In the genomic region with DNA sequence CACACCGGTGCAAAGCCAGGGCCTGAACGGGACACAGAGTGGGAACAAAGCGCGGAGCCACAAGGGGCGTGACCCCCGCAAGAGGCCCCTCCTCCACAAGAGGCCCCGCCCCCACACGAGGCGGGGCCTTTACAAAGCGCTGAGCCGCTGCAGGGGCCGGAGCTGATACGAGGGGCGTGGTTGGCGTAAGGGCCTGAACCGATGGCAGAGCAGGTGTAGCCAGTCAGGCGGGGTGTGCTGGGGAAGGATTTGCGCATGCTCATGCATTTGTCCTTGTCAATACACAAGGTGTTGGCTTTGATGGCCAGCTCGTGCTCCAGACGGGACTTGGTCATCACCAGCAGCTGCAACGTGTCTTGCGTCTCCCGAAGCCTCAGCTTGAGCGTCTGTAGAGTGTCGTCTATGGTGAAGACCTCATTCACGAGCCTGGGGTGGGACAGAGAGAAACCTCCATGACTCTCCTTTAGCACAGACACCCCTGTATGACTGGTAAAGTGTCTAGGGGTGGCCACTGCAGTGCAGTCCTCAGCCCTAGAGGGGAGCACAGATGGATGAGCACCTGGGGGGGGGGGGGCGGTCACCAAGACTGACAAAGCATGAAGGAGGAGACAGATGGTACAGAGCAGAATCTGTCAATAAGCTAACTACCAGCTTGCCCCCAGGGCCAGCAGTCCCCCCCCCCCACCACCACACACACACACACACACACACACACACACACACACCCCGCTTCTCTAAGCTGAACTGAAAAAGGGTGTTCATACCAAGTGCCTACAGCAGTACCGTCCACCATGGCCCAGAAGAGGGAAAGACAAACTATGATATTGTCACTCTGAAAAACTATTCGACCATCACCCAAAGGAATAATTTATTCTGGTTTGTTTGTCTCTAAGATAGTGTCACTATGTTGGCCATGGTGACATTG, we compare ENCODE assay signal across 8 mouse cellular contexts. TPM values are rescaled to one million over a fixed set of nuclear protein-coding genes. Genes with fewer than 3 reads are reported as not detected.
DNase-seq lines count a peak whose midpoint lies in the region; ATAC-seq and TF ChIP-seq lines count a peak whose summit lies in the region.

No protein-coding gene starts in this region.

- H3K36me3 ChIP-seq in E14TG2a.4 (ENCODE audit: insufficient read depth, low read length): no peaks in the 10 kb centered on the region
- H3K36me3 ChIP-seq in limb, embryonic 11.5 days (ENCODE audit: control insufficient read depth, insufficient read depth, low read length): no peaks in the 10 kb centered on the region
- no peaks in the 10 kb centered on the region for H3K36me3 ChIP-seq in midbrain, embryonic 10.5 days
- H3K36me3 ChIP-seq in stomach, embryonic 15.5 days: no peaks in the 10 kb centered on the region

- ATAC-seq in limb, embryonic 11.5 days (ENCODE audit: insufficient number of reproducible peaks, low FRiP score, low TSS enrichment, low read depth): peak; percentile 86; the same call in 1 of the 2 replicates
- ATAC-seq in stomach, embryonic 15.5 days (ENCODE audit: insufficient read depth, low FRiP score, low read depth): peak; percentile 93

- H3K4me1 ChIP-seq in E14TG2a.4 (replicated peaks; ENCODE audit: low read depth, low read length): peaks cover 20% of the 10 kb centered on the region
- H3K4me1 ChIP-seq in limb, embryonic 11.5 days (ENCODE audit: control insufficient read depth, insufficient read depth, low read length): no peaks in the 10 kb centered on the region
- peaks cover 10% of the 10 kb centered on the region for H3K4me1 ChIP-seq in midbrain, embryonic 10.5 days
- peaks cover 13% of the 10 kb centered on the region for H3K4me1 ChIP-seq in stomach, embryonic 15.5 days

- peak overlapping the region; percentile 32 for H3K4me2 ChIP-seq in limb, embryonic 11.5 days (ENCODE audit: low read depth, severe bottlenecking)
- peak overlapping the region; percentile 54 for H3K4me2 ChIP-seq in stomach, embryonic 15.5 days

- H3K9ac ChIP-seq in limb, embryonic 11.5 days (ENCODE audit: low read length): no peak overlapping the region
- H3K9ac ChIP-seq in stomach, embryonic 15.5 days: no peak overlapping the region

- peak; percentile 88 for DNase-seq in brain, embryonic 14.5 days (ENCODE audit: low read depth)
- DNase-seq in heart, postnatal 4 days: peak; percentile 43
- DNase-seq in limb, embryonic 11.5 days (ENCODE audit: low spot score): peak; percentile 80
- DNase-seq in midbrain, embryonic 10.5 days (ENCODE audit: low spot score): peak; percentile 82
- no peak for DNase-seq in frontal cortex, postnatal 10 days (ENCODE audit: low spot score in 2 of 2)
- DNase-seq in right cerebral cortex, postnatal 4 days: no peak

- no peaks in the 10 kb centered on the region for H3K9me3 ChIP-seq in E14TG2a.4 (ENCODE audit: low read length)
- H3K9me3 ChIP-seq in limb, embryonic 11.5 days (ENCODE audit: control insufficient read depth, low read length): no peaks in the 10 kb centered on the region
- no peaks in the 10 kb centered on the region for H3K9me3 ChIP-seq in midbrain, embryonic 10.5 days (replicated peaks)
- H3K9me3 ChIP-seq in stomach, embryonic 15.5 days: no peaks in the 10 kb centered on the region

- H3K4me3 ChIP-seq in E14TG2a.4 (replicated peaks; ENCODE audit: low read length): peak overlapping the region; percentile 23; the same call in 1 of the 2 replicates
- H3K4me3 ChIP-seq in limb, embryonic 11.5 days (ENCODE audit: low read depth, low read length): no peak overlapping the region
- peak overlapping the region; percentile 47 for H3K4me3 ChIP-seq in midbrain, embryonic 10.5 days
- H3K4me3 ChIP-seq in stomach, embryonic 15.5 days (replicated peaks): peak overlapping the region; percentile 23

- WGBS in limb, embryonic 11.5 days: 16% methylated on average over 30 of the region's 30 CpGs
- WGBS in midbrain, embryonic 10.5 days: 18% methylated on average over 30 of the region's 30 CpGs
- WGBS in stomach, embryonic 15.5 days: 16% methylated on average over 29 of the region's 30 CpGs

- H3K27ac ChIP-seq in limb, embryonic 11.5 days (replicated peaks; ENCODE audit: low read depth, low read length): no peak overlapping the region
- peak overlapping the region; percentile 60 for H3K27ac ChIP-seq in midbrain, embryonic 10.5 days (replicated peaks)
- peak overlapping the region; percentile 44; the same call in 1 of the 2 replicates for H3K27ac ChIP-seq in stomach, embryonic 15.5 days

- TF ChIP-seq CTCF in E14TG2a.4 (conservative IDR thresholded peaks at IDR 0.05; ENCODE audit: low read length): no peak
- TF ChIP-seq CTCF in brain, embryonic 14.5 days (IDR thresholded peaks at IDR 0.05; ENCODE audit: borderline replicate concordance, extremely low read depth, insufficient read depth, insufficient read length): no peak

- H3K27me3 ChIP-seq in E14TG2a.4 (ENCODE audit: insufficient read depth, low read length): peaks cover 42% of the 10 kb centered on the region
- no peaks in the 10 kb centered on the region for H3K27me3 ChIP-seq in limb, embryonic 11.5 days (ENCODE audit: control insufficient read depth, insufficient read depth, low read length)
- no peaks in the 10 kb centered on the region for H3K27me3 ChIP-seq in midbrain, embryonic 10.5 days (ENCODE audit: low read depth, poor library complexity, severe bottlenecking)
- no peaks in the 10 kb centered on the region for H3K27me3 ChIP-seq in stomach, embryonic 15.5 days (replicated peaks)

- TF ChIP-seq POLR2A in brain, embryonic 14.5 days (IDR thresholded peaks at IDR 0.05; ENCODE audit: borderline replicate concordance, extremely low read depth, insufficient read depth, insufficient read length, poor library complexity, severe bottlenecking): peak; percentile 19; the same call in 1 of the 2 replicates

RNA-seq across cellular contexts. Expression of gene Tekt5, which starts 37.0 kb away (rescaled TPM):
- polyA plus RNA-seq in brain, embryonic 14.5 days (2012; rRNA removed): 3.8 and 6.5 TPM in 2 replicates
- total RNA-seq in heart, postnatal 4 days (2021): under 1 TPM; 0.33 to 0.34 TPM
- 0.10 TPM in 1 of 2 replicates, not detected in the other for polyA plus RNA-seq in limb, embryonic 11.5 days (2014; fragmentation: Nextera tagmentation; extraction: Ambion mirVana)
- not detected in 2 replicates for polyA plus RNA-seq in midbrain, embryonic 10.5 days (2016; fragmentation: Nextera tagmentation; extraction: Ambion mirVana)
- 0.98 TPM in 2 replicates for polyA plus RNA-seq in stomach, embryonic 15.5 days (2015; fragmentation: Nextera tagmentation; extraction: Ambion mirVana)

RNA-seq across cellular contexts. Expression of gene Emp2, which starts 44.5 kb away (rescaled TPM):
- 6.8 and 9.9 TPM in 2 replicates for polyA plus RNA-seq in brain, embryonic 14.5 days (2012; rRNA removed)
- 10 to 100 TPM; 41.5 to 42.5 TPM for total RNA-seq in heart, postnatal 4 days (2021)
- 5.8 and 8.4 TPM in 2 replicates for polyA plus RNA-seq in limb, embryonic 11.5 days (2014; fragmentation: Nextera tagmentation; extraction: Ambion mirVana)
- 3.3 and 4.8 TPM in 2 replicates for polyA plus RNA-seq in midbrain, embryonic 10.5 days (2016; fragmentation: Nextera tagmentation; extraction: Ambion mirVana)
- polyA plus RNA-seq in stomach, embryonic 15.5 days (2015; fragmentation: Nextera tagmentation; extraction: Ambion mirVana): 35.2 and 48.4 TPM in 2 replicates

RNA-seq across cellular contexts. Expression of gene Nubp1, which starts 53.5 kb away (rescaled TPM):
- polyA plus RNA-seq in brain, embryonic 14.5 days (2012; rRNA removed): 43.1 and 50.7 TPM in 2 replicates
- total RNA-seq in heart, postnatal 4 days (2021): 10 to 100 TPM; 18.8 to 18.9 TPM
- 87.6 and 89.4 TPM in 2 replicates for polyA plus RNA-seq in limb, embryonic 11.5 days (2014; fragmentation: Nextera tagmentation; extraction: Ambion mirVana)
- 73.7 and 80.5 TPM in 2 replicates for polyA plus RNA-seq in midbrain, embryonic 10.5 days (2016; fragmentation: Nextera tagmentation; extraction: Ambion mirVana)
- polyA plus RNA-seq in stomach, embryonic 15.5 days (2015; fragmentation: Nextera tagmentation; extraction: Ambion mirVana): 52.2 and 54.9 TPM in 2 replicates

Comparison
In these comparisons a context has a peak if more than half of its experiments do, and no peak if none do; other contexts are left out.
1. DNase-seq: peak in brain, embryonic 14.5 days (single experiment), heart, postnatal 4 days (single experiment), limb, embryonic 11.5 days (single experiment) and midbrain, embryonic 10.5 days (single experiment); none in frontal cortex, postnatal 10 days (0 of 2) and right cerebral cortex, postnatal 4 days (single experiment).